Mouse (Mus musculus) right cerebral cortex, adult 18-20 months (tissue): ENCODE results near the gene Tmem213.

Experiments used
- DNase-seq: peaks from one replicate; pipeline ENCODE4 v3.0.0; 2022; ENCODE audit warnings: mixed read lengths

Tmem213 gene

GRCm38 (mm10) chr6:38118341-38118740 is 9.3 kb downstream of the Tmem213 start:
- DNase-seq = no peak

GRCm38 (mm10) chr6:38120681-38121371 is 11.8 kb downstream of the Tmem213 start:
- DNase-seq = no peak

GRCm38 (mm10) chr6:38121843-38122242 is 12.8 kb downstream of the Tmem213 start:
- no peak for DNase-seq

GRCm38 (mm10) chr6:38122791-38123190 is 13.7 kb downstream of the Tmem213 start:
- DNase-seq = no peak

- DNase-seq = no peak
Observed at GRCm38 (mm10) chr6:38123471-38124206, 14.6 kb downstream of the Tmem213 start.

GRCm38 (mm10) chr6:38124207-38124835 is 15.3 kb downstream of the Tmem213 start, which contains the start of gene Atp6v0a4:
Gene Atp6v0a4 (minus strand): TSS chr6:38124586.
- DNase-seq = no peak

- no peak for DNase-seq
Observed at GRCm38 (mm10) chr6:38124882-38125281, 15.8 kb downstream of the Tmem213 start.

- DNase-seq = no peak
Observed at GRCm38 (mm10) chr6:38125462-38125861, 16.4 kb downstream of the Tmem213 start.

- DNase-seq = no peak
Observed at GRCm38 (mm10) chr6:38128115-38128514, 19.1 kb downstream of the Tmem213 start.

- no peak for DNase-seq
Observed at GRCm38 (mm10) chr6:38129883-38130282, 20.8 kb downstream of the Tmem213 start.

GRCm38 (mm10) chr6:38131801-38132231 is 22.8 kb downstream of the Tmem213 start:
- no peak for DNase-seq

- DNase-seq = peak; percentile 83
Observed at GRCm38 (mm10) chr6:38134806-38135559, 25.9 kb downstream of the Tmem213 start.

GRCm38 (mm10) chr6:38139086-38139485 is 30.0 kb downstream of the Tmem213 start:
- DNase-seq = no peak

GRCm38 (mm10) chr6:38140402-38140801 is 31.3 kb downstream of the Tmem213 start:
- no peak for DNase-seq

- DNase-seq = no peak
Observed at GRCm38 (mm10) chr6:38144161-38144998, 35.3 kb downstream of the Tmem213 start.

GRCm38 (mm10) chr6:38145463-38146065 is 36.5 kb downstream of the Tmem213 start:
- DNase-seq = no peak

GRCm38 (mm10) chr6:38147301-38147700 is 38.2 kb downstream of the Tmem213 start:
- no peak for DNase-seq

GRCm38 (mm10) chr6:38148626-38149025 is 39.6 kb downstream of the Tmem213 start:
- DNase-seq = no peak

GRCm38 (mm10) chr6:38149483-38149882 is 40.4 kb downstream of the Tmem213 start:
- no peak for DNase-seq

- DNase-seq = no peak
Observed at GRCm38 (mm10) chr6:38152305-38152704, 43.2 kb downstream of the Tmem213 start.

- no peak for DNase-seq
Observed at GRCm38 (mm10) chr6:38156204-38156603, 47.1 kb downstream of the Tmem213 start.

GRCm38 (mm10) chr6:38157925-38158324 is 48.9 kb downstream of the Tmem213 start:
- no peak for DNase-seq
